Mouse (Mus musculus): ENCODE results near the gene Irx6. TPM values are rescaled to one million over a fixed set of nuclear protein-coding genes. Genes with fewer than 3 reads are reported as not detected.

Gene Irx6
- polyA plus RNA-seq, 1 experiment from 2014 or later: not detected

DNA sequence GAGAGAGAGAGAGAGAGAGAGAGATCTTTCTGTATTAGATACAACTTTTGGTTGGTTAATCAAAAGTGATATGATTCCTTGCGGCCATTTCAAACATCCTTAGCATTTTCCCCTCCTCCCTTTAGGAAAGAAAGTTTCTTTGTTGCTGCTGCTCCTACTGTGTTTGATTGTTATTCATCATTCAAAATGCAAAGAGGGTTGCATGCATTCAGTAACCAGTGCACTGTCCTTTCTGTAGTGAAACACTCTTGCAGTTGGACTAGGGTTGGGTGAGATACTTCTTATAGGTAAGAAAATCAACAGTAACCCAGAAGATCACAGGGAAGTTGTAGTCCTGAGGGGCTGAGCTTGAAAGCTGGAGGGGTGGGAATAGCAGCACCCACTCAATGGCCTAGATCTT is 39.2 kb downstream of the Irx6 start:
- no peak for ATAC-seq (ENCODE audit: low FRiP score, low TSS enrichment)
- H3K4me3 ChIP-seq (ENCODE audit: low read depth, low read length): no peak overlapping the region

GRCm38 (mm10) chr8:92717418-92717817 is 43.3 kb downstream of the Irx6 start:
- H3K27ac ChIP-seq (replicated peaks): no peak overlapping the region
- no peak overlapping the region for H3K4me3 ChIP-seq (ENCODE audit: low read depth, low read length)
- H3K4me2 ChIP-seq (replicated peaks; ENCODE audit: low read depth): no peak overlapping the region
- 68% methylated on average over 4 of the region's 4 CpGs for WGBS
- no peaks in the 10 kb centered on the region for H3K9me3 ChIP-seq (ENCODE audit: control insufficient read depth, low read length)
- H3K36me3 ChIP-seq (ENCODE audit: control insufficient read depth, insufficient read depth, low read length): no peaks in the 10 kb centered on the region
- H3K4me1 ChIP-seq (replicated peaks; ENCODE audit: control insufficient read depth, insufficient read depth): no peaks in the 10 kb centered on the region
- DNase-seq (ENCODE audit: low spot score): no peak
- no peak for TF ChIP-seq EP300 (optimal IDR thresholded peaks at IDR 0.05)
- TF ChIP-seq CTCF (IDR thresholded peaks at IDR 0.05; ENCODE audit: low read depth): no peak
- no peak overlapping the region for H3K9ac ChIP-seq (ENCODE audit: low read length)
- ATAC-seq (ENCODE audit: low FRiP score, low TSS enrichment): no peak
- H3K27me3 ChIP-seq (ENCODE audit: control insufficient read depth, insufficient read depth, low read length): no peaks in the 10 kb centered on the region

More for the DNA sequence above, 39.2 kb downstream of the Irx6 start:
- no peak for TF ChIP-seq CTCF (IDR thresholded peaks at IDR 0.05; ENCODE audit: low read depth)
- TF ChIP-seq EP300 (optimal IDR thresholded peaks at IDR 0.05): no peak
- no peaks in the 10 kb centered on the region for H3K27me3 ChIP-seq (ENCODE audit: control insufficient read depth, insufficient read depth, low read length)
- no peak overlapping the region for H3K27ac ChIP-seq (replicated peaks)
- H3K9ac ChIP-seq (ENCODE audit: low read length): no peak overlapping the region
- H3K4me1 ChIP-seq (replicated peaks; ENCODE audit: control insufficient read depth, insufficient read depth): no peaks in the 10 kb centered on the region
- H3K4me2 ChIP-seq (replicated peaks; ENCODE audit: low read depth): no peak overlapping the region
- 81% methylated on average over 1 of the region's 1 CpGs for WGBS
- no peaks in the 10 kb centered on the region for H3K36me3 ChIP-seq (ENCODE audit: control insufficient read depth, insufficient read depth, low read length)
- no peak for DNase-seq (ENCODE audit: low spot score)
- no peaks in the 10 kb centered on the region for H3K9me3 ChIP-seq (ENCODE audit: control insufficient read depth, low read length)

GRCm38 (mm10) chr8:92718057-92718456 is 44.0 kb downstream of the Irx6 start:
- H3K4me3 ChIP-seq (ENCODE audit: low read depth, low read length): no peak overlapping the region
- no peaks in the 10 kb centered on the region for H3K36me3 ChIP-seq (ENCODE audit: control insufficient read depth, insufficient read depth, low read length)
- no peaks in the 10 kb centered on the region for H3K9me3 ChIP-seq (ENCODE audit: control insufficient read depth, low read length)
- WGBS: 71% methylated on average over 5 of the region's 5 CpGs
- no peak overlapping the region for H3K4me2 ChIP-seq (replicated peaks; ENCODE audit: low read depth)
- TF ChIP-seq CTCF (IDR thresholded peaks at IDR 0.05; ENCODE audit: low read depth) (no peak), EP300 (optimal IDR thresholded peaks at IDR 0.05) (no peak)
- ATAC-seq (ENCODE audit: low FRiP score, low TSS enrichment): no peak
- H3K27ac ChIP-seq (replicated peaks): no peak overlapping the region
- no peaks in the 10 kb centered on the region for H3K27me3 ChIP-seq (ENCODE audit: control insufficient read depth, insufficient read depth, low read length)
- no peak for DNase-seq (ENCODE audit: low spot score)
- no peaks in the 10 kb centered on the region for H3K4me1 ChIP-seq (replicated peaks; ENCODE audit: control insufficient read depth, insufficient read depth)
- H3K9ac ChIP-seq (ENCODE audit: low read length): no peak overlapping the region

GRCm38 (mm10) chr8:92721266-92721935 is 47.3 kb downstream of the Irx6 start:
- H3K27me3 ChIP-seq (ENCODE audit: control insufficient read depth, insufficient read depth, low read length): no peaks in the 10 kb centered on the region
- no peaks in the 10 kb centered on the region for H3K9me3 ChIP-seq (ENCODE audit: control insufficient read depth, low read length)
- H3K4me3 ChIP-seq (ENCODE audit: low read depth, low read length): no peak overlapping the region
- H3K36me3 ChIP-seq (ENCODE audit: control insufficient read depth, insufficient read depth, low read length): no peaks in the 10 kb centered on the region
- peak; percentile 49; the same call in 1 of the 2 replicates for ATAC-seq (ENCODE audit: low FRiP score, low TSS enrichment)
- H3K4me1 ChIP-seq (replicated peaks; ENCODE audit: control insufficient read depth, insufficient read depth): no peaks in the 10 kb centered on the region
- H3K27ac ChIP-seq (replicated peaks): no peak overlapping the region
- H3K4me2 ChIP-seq (replicated peaks; ENCODE audit: low read depth): no peak overlapping the region
- TF ChIP-seq CTCF (IDR thresholded peaks at IDR 0.05; ENCODE audit: low read depth): peak; percentile 84
- TF ChIP-seq EP300 (optimal IDR thresholded peaks at IDR 0.05): no peak
- no peak overlapping the region for H3K9ac ChIP-seq (ENCODE audit: low read length)
- DNase-seq (ENCODE audit: low spot score): peak; percentile 42
- WGBS: 41% methylated on average over 12 of the region's 12 CpGs

DNA sequence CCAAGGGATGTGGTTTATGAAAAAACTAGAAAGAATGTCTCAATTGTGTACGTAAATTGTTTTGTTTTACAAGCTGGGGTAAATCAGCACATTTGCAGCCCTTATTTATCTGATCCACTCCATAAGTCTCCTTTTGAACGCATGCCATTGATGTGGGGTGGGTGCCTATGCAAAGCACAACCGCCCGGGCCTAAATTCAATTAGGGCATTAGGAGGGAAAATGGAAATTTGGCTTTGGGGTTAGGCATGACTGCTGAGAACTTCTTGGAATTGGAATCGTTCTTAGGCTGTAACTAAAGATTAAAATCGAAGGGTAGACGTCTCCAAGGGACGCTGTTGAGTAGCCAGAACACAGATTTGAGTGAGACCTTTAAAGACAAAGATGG is 47.8 kb downstream of the Irx6 start:
- TF ChIP-seq EP300 (optimal IDR thresholded peaks at IDR 0.05): no peak
- TF ChIP-seq CTCF (IDR thresholded peaks at IDR 0.05; ENCODE audit: low read depth): no peak
- H3K4me3 ChIP-seq (ENCODE audit: low read depth, low read length): no peak overlapping the region
- no peaks in the 10 kb centered on the region for H3K4me1 ChIP-seq (replicated peaks; ENCODE audit: control insufficient read depth, insufficient read depth)
- no peak overlapping the region for H3K27ac ChIP-seq (replicated peaks)
- no peaks in the 10 kb centered on the region for H3K36me3 ChIP-seq (ENCODE audit: control insufficient read depth, insufficient read depth, low read length)
- H3K9ac ChIP-seq (ENCODE audit: low read length): no peak overlapping the region
- no peak for ATAC-seq (ENCODE audit: low FRiP score, low TSS enrichment)
- no peaks in the 10 kb centered on the region for H3K9me3 ChIP-seq (ENCODE audit: control insufficient read depth, low read length)
- WGBS: 61% methylated on average over 8 of the region's 8 CpGs
- H3K4me2 ChIP-seq (replicated peaks; ENCODE audit: low read depth): no peak overlapping the region
- no peaks in the 10 kb centered on the region for H3K27me3 ChIP-seq (ENCODE audit: control insufficient read depth, insufficient read depth, low read length)
- DNase-seq (ENCODE audit: low spot score): no peak

DNA sequence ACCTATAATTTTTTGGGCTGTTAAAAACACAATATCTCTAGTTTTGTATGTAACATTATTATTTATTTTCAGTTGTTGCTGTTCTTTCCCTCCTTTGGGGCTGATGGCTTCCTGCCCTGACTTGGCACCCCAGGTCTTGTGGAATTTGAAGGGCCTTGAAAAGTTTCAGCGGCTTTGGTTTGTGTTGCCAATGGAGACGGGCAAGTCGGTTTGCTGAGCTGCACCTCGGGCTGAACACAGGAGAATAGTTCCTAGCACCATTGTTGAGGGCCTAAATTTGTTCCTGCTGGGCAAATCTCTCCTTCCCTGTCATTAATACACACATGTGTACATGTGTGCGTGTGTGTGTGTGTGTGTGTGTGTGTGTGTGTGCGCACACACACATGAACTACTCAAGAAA is 49.2 kb downstream of the Irx6 start:
- no peak for ATAC-seq (ENCODE audit: low FRiP score, low TSS enrichment)
- no peak overlapping the region for H3K27ac ChIP-seq (replicated peaks)
- no peak overlapping the region for H3K4me3 ChIP-seq (ENCODE audit: low read depth, low read length)
- H3K4me1 ChIP-seq (replicated peaks; ENCODE audit: control insufficient read depth, insufficient read depth): no peaks in the 10 kb centered on the region
- TF ChIP-seq CTCF (IDR thresholded peaks at IDR 0.05; ENCODE audit: low read depth) (no peak), EP300 (optimal IDR thresholded peaks at IDR 0.05) (no peak)
- H3K4me2 ChIP-seq (replicated peaks; ENCODE audit: low read depth): no peak overlapping the region
- no peak overlapping the region for H3K9ac ChIP-seq (ENCODE audit: low read length)
- H3K9me3 ChIP-seq (ENCODE audit: control insufficient read depth, low read length): no peaks in the 10 kb centered on the region
- WGBS: 59% methylated on average over 6 of the region's 6 CpGs
- H3K27me3 ChIP-seq (ENCODE audit: control insufficient read depth, insufficient read depth, low read length): no peaks in the 10 kb centered on the region
- H3K36me3 ChIP-seq (ENCODE audit: control insufficient read depth, insufficient read depth, low read length): no peaks in the 10 kb centered on the region
- no peak for DNase-seq (ENCODE audit: low spot score)
